Mouse (Mus musculus): Measurements from ENCODE around the gene Mok. TPM values are rescaled to one million over a fixed set of nuclear protein-coding genes. Genes with fewer than 3 reads are reported as not detected.

Mok gene
- total RNA-seq, 1 experiment = 14.9 TPM

GRCm38 (mm10) chr12:110797202-110797601, 43.5 kb downstream of the Mok start:
- Histone ChIP-seq H3K9ac (ENCODE audit: insufficient read depth, low read depth, low read length, poor library complexity, severe bottlenecking) (no peak overlapping the region), H3K4me1 (ENCODE audit: control insufficient read depth in 2 of 2, insufficient read depth in 2 of 2, low read length in 2 of 2, poor library complexity in 1 of 2) (peaks cover 6 to 10% of the 10 kb centered on the region in 2 experiments), H3K27ac (ENCODE audit: insufficient read depth, low read depth, low read length, poor library complexity, severe bottlenecking) (no peak overlapping the region), H3K36me3 (ENCODE audit: control insufficient read depth, insufficient read depth, low read length, poor library complexity, severe bottlenecking) (peaks cover 13% of the 10 kb centered on the region; the same call in 1 of the 2 replicates), H3K4me3 (ENCODE audit: insufficient read depth in 1 of 2, low read depth in 1 of 2, low read length in 2 of 2, poor library complexity in 1 of 2, severe bottlenecking in 1 of 2) (no peak overlapping the region), H3K9me3 (ENCODE audit: control insufficient read depth, insufficient read depth, low read depth, low read length) (no peaks in the 10 kb centered on the region)
- TF ChIP-seq ZC3H11A (IDR thresholded peaks at IDR 0.05; ENCODE audit: borderline replicate concordance, low read depth, low read length) (no peak), CHD2 (IDR thresholded peaks at IDR 0.05; ENCODE audit: low read depth, low read length) (no peak), ZNF384 (IDR thresholded peaks at IDR 0.05; ENCODE audit: low read depth, low read length) (no peak), HCFC1 (IDR thresholded peaks at IDR 0.05; ENCODE audit: borderline replicate concordance, insufficient read depth, low read length) (no peak), MAFK (IDR thresholded peaks at IDR 0.05; ENCODE audit: insufficient read depth, low read depth, low read length) (no peak)
- no peak for DNase-seq (ENCODE audit: low read depth, low spot score)
- in situ Hi-C loops (cut with MboI; ENCODE audit: low sequenced_read_pairs in 2 of 2, unreplicated experiment in 2 of 2) = no loop called here

GRCm38 (mm10) chr12:110796748-110797147, 44.0 kb downstream of the Mok start:
- in situ Hi-C loops (cut with MboI; ENCODE audit: low sequenced_read_pairs in 2 of 2, unreplicated experiment in 2 of 2) = no loop called here
- TF ChIP-seq ZC3H11A (IDR thresholded peaks at IDR 0.05; ENCODE audit: borderline replicate concordance, low read depth, low read length) (no peak), ZNF384 (IDR thresholded peaks at IDR 0.05; ENCODE audit: low read depth, low read length) (no peak), MAFK (IDR thresholded peaks at IDR 0.05; ENCODE audit: insufficient read depth, low read depth, low read length) (no peak), CHD2 (IDR thresholded peaks at IDR 0.05; ENCODE audit: low read depth, low read length) (no peak), HCFC1 (IDR thresholded peaks at IDR 0.05; ENCODE audit: borderline replicate concordance, insufficient read depth, low read length) (no peak)
- H3K36me3 ChIP-seq (ENCODE audit: control insufficient read depth, insufficient read depth, low read length, poor library complexity, severe bottlenecking) = peaks cover 13% of the 10 kb centered on the region; the same call in 1 of the 2 replicates

GRCm38 (mm10) chr12:110795035-110795434, 45.7 kb downstream of the Mok start:
- TF ChIP-seq ZC3H11A (IDR thresholded peaks at IDR 0.05; ENCODE audit: borderline replicate concordance, low read depth, low read length) (no peak), MAFK (IDR thresholded peaks at IDR 0.05; ENCODE audit: insufficient read depth, low read depth, low read length) (no peak), HCFC1 (IDR thresholded peaks at IDR 0.05; ENCODE audit: borderline replicate concordance, insufficient read depth, low read length) (no peak), ZNF384 (IDR thresholded peaks at IDR 0.05; ENCODE audit: low read depth, low read length) (no peak), CHD2 (IDR thresholded peaks at IDR 0.05; ENCODE audit: low read depth, low read length) (no peak)
- Histone ChIP-seq H3K4me3 (ENCODE audit: insufficient read depth in 1 of 2, low read depth in 1 of 2, low read length in 2 of 2, poor library complexity in 1 of 2, severe bottlenecking in 1 of 2) (no peak overlapping the region), H3K4me1 (ENCODE audit: control insufficient read depth in 2 of 2, insufficient read depth in 2 of 2, low read length in 2 of 2, poor library complexity in 1 of 2) (peaks cover 7 to 8% of the 10 kb centered on the region in 2 experiments), H3K36me3 (ENCODE audit: control insufficient read depth, insufficient read depth, low read length, poor library complexity, severe bottlenecking) (peaks cover 18% of the 10 kb centered on the region; the same call in 1 of the 2 replicates), H3K27ac (ENCODE audit: insufficient read depth, low read depth, low read length, poor library complexity, severe bottlenecking) (no peak overlapping the region), H3K9ac (ENCODE audit: insufficient read depth, low read depth, low read length, poor library complexity, severe bottlenecking) (no peak overlapping the region), H3K9me3 (ENCODE audit: control insufficient read depth, insufficient read depth, low read depth, low read length) (no peaks in the 10 kb centered on the region)
- no peak for DNase-seq (ENCODE audit: low read depth, low spot score)
- in situ Hi-C loops (cut with MboI; ENCODE audit: low sequenced_read_pairs in 2 of 2, unreplicated experiment in 2 of 2) = no loop called here

More at GRCm38 (mm10) chr12:110796748-110797147, 44.0 kb downstream of the Mok start:
- Histone ChIP-seq H3K4me3 (ENCODE audit: insufficient read depth in 1 of 2, low read depth in 1 of 2, low read length in 2 of 2, poor library complexity in 1 of 2, severe bottlenecking in 1 of 2) (no peak overlapping the region), H3K27ac (ENCODE audit: insufficient read depth, low read depth, low read length, poor library complexity, severe bottlenecking) (no peak overlapping the region), H3K4me1 (ENCODE audit: control insufficient read depth in 2 of 2, insufficient read depth in 2 of 2, low read length in 2 of 2, poor library complexity in 1 of 2) (peaks cover 1 to 8% of the 10 kb centered on the region in 2 experiments), H3K9ac (ENCODE audit: insufficient read depth, low read depth, low read length, poor library complexity, severe bottlenecking) (no peak overlapping the region), H3K9me3 (ENCODE audit: control insufficient read depth, insufficient read depth, low read depth, low read length) (no peaks in the 10 kb centered on the region)
- no peak for DNase-seq (ENCODE audit: low read depth, low spot score)

- in situ Hi-C loops (cut with MboI; ENCODE audit: low sequenced_read_pairs in 2 of 2, unreplicated experiment in 2 of 2) = no loop called here
- peaks cover 11% of the 10 kb centered on the region; the same call in 1 of the 2 replicates for H3K36me3 ChIP-seq (ENCODE audit: control insufficient read depth, insufficient read depth, low read length, poor library complexity, severe bottlenecking)
- no peak for DNase-seq (ENCODE audit: low read depth, low spot score)
- H3K9me3 ChIP-seq (ENCODE audit: control insufficient read depth, insufficient read depth, low read depth, low read length) = no peaks in the 10 kb centered on the region
- TF ChIP-seq HCFC1 (IDR thresholded peaks at IDR 0.05; ENCODE audit: borderline replicate concordance, insufficient read depth, low read length) = no peak
- H3K9ac ChIP-seq (ENCODE audit: insufficient read depth, low read depth, low read length, poor library complexity, severe bottlenecking) = no peak overlapping the region
- peaks cover 4 to 10% of the 10 kb centered on the region in 2 experiments; a peak in 3 of 4 replicates for H3K4me1 ChIP-seq (ENCODE audit: control insufficient read depth in 2 of 2, insufficient read depth in 2 of 2, low read length in 2 of 2, poor library complexity in 1 of 2)
- H3K4me3 ChIP-seq (ENCODE audit: insufficient read depth in 1 of 2, low read depth in 1 of 2, low read length in 2 of 2, poor library complexity in 1 of 2, severe bottlenecking in 1 of 2) = no peak overlapping the region
- no peak overlapping the region for H3K27ac ChIP-seq (ENCODE audit: insufficient read depth, low read depth, low read length, poor library complexity, severe bottlenecking)
Measured at GRCm38 (mm10) chr12:110791026-110791425, 49.7 kb downstream of the Mok start.

GRCm38 (mm10) chr12:110790580-110790979, 50.2 kb downstream of the Mok start:
- Histone ChIP-seq H3K4me1 (ENCODE audit: control insufficient read depth in 2 of 2, insufficient read depth in 2 of 2, low read length in 2 of 2, poor library complexity in 1 of 2) (peaks cover 4 to 10% of the 10 kb centered on the region in 2 experiments; a peak in 3 of 4 replicates), H3K27ac (ENCODE audit: insufficient read depth, low read depth, low read length, poor library complexity, severe bottlenecking) (no peak overlapping the region), H3K9ac (ENCODE audit: insufficient read depth, low read depth, low read length, poor library complexity, severe bottlenecking) (no peak overlapping the region), H3K4me3 (ENCODE audit: insufficient read depth in 1 of 2, low read depth in 1 of 2, low read length in 2 of 2, poor library complexity in 1 of 2, severe bottlenecking in 1 of 2) (no peak overlapping the region), H3K9me3 (ENCODE audit: control insufficient read depth, insufficient read depth, low read depth, low read length) (no peaks in the 10 kb centered on the region), H3K36me3 (ENCODE audit: control insufficient read depth, insufficient read depth, low read length, poor library complexity, severe bottlenecking) (peaks cover 11% of the 10 kb centered on the region; the same call in 1 of the 2 replicates)
- in situ Hi-C loops (cut with MboI; ENCODE audit: low sequenced_read_pairs in 2 of 2, unreplicated experiment in 2 of 2) = no loop called here
- DNase-seq (ENCODE audit: low read depth, low spot score) = no peak
- no peak for TF ChIP-seq CHD2 (IDR thresholded peaks at IDR 0.05; ENCODE audit: low read depth, low read length)
- TF ChIP-seq MAFK (IDR thresholded peaks at IDR 0.05; ENCODE audit: insufficient read depth, low read depth, low read length) = no peak
- TF ChIP-seq ZNF384 (IDR thresholded peaks at IDR 0.05; ENCODE audit: low read depth, low read length) = no peak

Measured in ES-E14 (cell line).